Mouse (Mus musculus) bone marrow, adult 2 months (tissue): ENCODE data around the gene Ceacam18.

Experiments
- CTCF ChIP-seq: fragments of 200-500 bp; IDR thresholded peaks from 2 replicates; pipeline ENCODE4 v1.5.1; 2011; ENCODE audit warnings: low read length, control low read depth; ENCODE audit not compliant: control insufficient read depth, insufficient read depth
- POLR2A ChIP-seq: fragments of 200-500 bp; IDR thresholded peaks from 2 replicates; pipeline ENCODE4 v1.6.1; 2011; ENCODE audit warnings: low read depth, mild to moderate bottlenecking, control low read depth, low read length, borderline replicate concordance; ENCODE audit not compliant: control insufficient read depth

GRCm38 (mm10) chr7:43633940-43634339, 567 bp upstream of the Ceacam18 start:
- no peak for TF ChIP-seq POLR2A
- no peak for TF ChIP-seq CTCF
